Mouse (Mus musculus) ES-E14 (cell line): Measurements from ENCODE around the gene Pafah1b2. TPM values are rescaled to one million over a fixed set of nuclear protein-coding genes. Genes with fewer than 3 reads are reported as not detected.

Experiments used
- DNase-seq: peaks from one replicate; pipeline ENCODE4 v3.0.0-alpha.2; 2013; ENCODE audit warnings: low read depth, low spot score
- H3K27ac ChIP-seq: 2 replicates; pipeline ENCODE4 v1.5.1; 2012; ENCODE audit warnings: low read depth, mild to moderate bottlenecking, low read length, moderate library complexity, mixed read lengths; ENCODE audit not compliant: poor library complexity, insufficient read depth, severe bottlenecking
- H3K36me3 ChIP-seq: 2 replicates; pipeline ENCODE4 v1.6.1; 2012; ENCODE audit warnings: mild to moderate bottlenecking, low read length, moderate library complexity, mixed read lengths; ENCODE audit not compliant: control insufficient read depth, poor library complexity, insufficient read depth, severe bottlenecking
- H3K4me1 ChIP-seq, 2 experiments: fragments of 150-350 bp in 1 of 2; sonication (generic) in 1 of 2; 2 replicates each; pipeline ENCODE4 v1.6.1; 2012; ENCODE audit warnings: low read length in 2 of 2, mild to moderate bottlenecking in 1 of 2, mixed read lengths in 1 of 2; ENCODE audit not compliant: control insufficient read depth in 2 of 2, insufficient read depth in 2 of 2, poor library complexity in 1 of 2
- H3K4me3 ChIP-seq, 2 experiments: fragments of 150-350 bp in 1 of 2; sonication (generic) in 1 of 2; 2 replicates each; pipeline ENCODE4 v1.5.1; 2012; ENCODE audit warnings: low read length in 2 of 2, low read depth in 1 of 2, mild to moderate bottlenecking in 1 of 2, mixed read lengths in 1 of 2; ENCODE audit not compliant: insufficient read depth in 1 of 2, poor library complexity in 1 of 2, severe bottlenecking in 1 of 2
- H3K9ac ChIP-seq: 2 replicates; pipeline ENCODE4 v1.6.1; 2012; ENCODE audit warnings: low read depth, mild to moderate bottlenecking, low read length, mixed read lengths; ENCODE audit not compliant: poor library complexity, insufficient read depth, severe bottlenecking
- H3K9me3 ChIP-seq: fragments of 150-350 bp; sonication (generic); 2 replicates; pipeline ENCODE4 v1.6.1; 2012; ENCODE audit warnings: low read depth, mild to moderate bottlenecking, low read length; ENCODE audit not compliant: control insufficient read depth, insufficient read depth
- CHD2 ChIP-seq: IDR thresholded peaks from 2 replicates; pipeline ENCODE4 v1.6.1; 2014; ENCODE audit warnings: mild to moderate bottlenecking, low read depth, low read length, inconsistent platforms
- HCFC1 ChIP-seq: IDR thresholded peaks from 2 replicates; pipeline ENCODE4 v1.6.1; 2012; ENCODE audit warnings: low read length, inconsistent platforms, borderline replicate concordance; ENCODE audit not compliant: insufficient read depth
- MAFK ChIP-seq: IDR thresholded peaks from 2 replicates; pipeline ENCODE4 v1.6.1; 2014; ENCODE audit warnings: mild to moderate bottlenecking, low read depth, low read length, inconsistent platforms; ENCODE audit not compliant: insufficient read depth
- ZC3H11A ChIP-seq: IDR thresholded peaks from 2 replicates; pipeline ENCODE4 v1.6.1; 2012; ENCODE audit warnings: low read depth, mild to moderate bottlenecking, inconsistent platforms, low read length, borderline replicate concordance
- ZNF384 ChIP-seq: IDR thresholded peaks from 2 replicates; pipeline ENCODE4 v1.6.1; 2012; ENCODE audit warnings: low read depth, low read length, inconsistent platforms
- in situ Hi-C, 2 experiments: fragments of 600-800 bp; cut with MboI; formaldehyde crosslinking; loops; one replicate each; pipeline ENCODE4 v1.15.1; 2025; ENCODE audit warnings: low sequenced_read_pairs in 2 of 2, inconsistent platforms in 1 of 2; ENCODE audit not compliant: unreplicated experiment in 2 of 2
- total RNA-seq: library from RNA; depleted of rRNA; stranded (reverse); fragments of 300-350 nt; gene quantifications from 2 replicates; pipeline ENCODE4 v1.2.3, GENCODE M21; 2012

Gene Pafah1b2
- total RNA-seq, 1 experiment, result 64.9 TPM

DNA sequence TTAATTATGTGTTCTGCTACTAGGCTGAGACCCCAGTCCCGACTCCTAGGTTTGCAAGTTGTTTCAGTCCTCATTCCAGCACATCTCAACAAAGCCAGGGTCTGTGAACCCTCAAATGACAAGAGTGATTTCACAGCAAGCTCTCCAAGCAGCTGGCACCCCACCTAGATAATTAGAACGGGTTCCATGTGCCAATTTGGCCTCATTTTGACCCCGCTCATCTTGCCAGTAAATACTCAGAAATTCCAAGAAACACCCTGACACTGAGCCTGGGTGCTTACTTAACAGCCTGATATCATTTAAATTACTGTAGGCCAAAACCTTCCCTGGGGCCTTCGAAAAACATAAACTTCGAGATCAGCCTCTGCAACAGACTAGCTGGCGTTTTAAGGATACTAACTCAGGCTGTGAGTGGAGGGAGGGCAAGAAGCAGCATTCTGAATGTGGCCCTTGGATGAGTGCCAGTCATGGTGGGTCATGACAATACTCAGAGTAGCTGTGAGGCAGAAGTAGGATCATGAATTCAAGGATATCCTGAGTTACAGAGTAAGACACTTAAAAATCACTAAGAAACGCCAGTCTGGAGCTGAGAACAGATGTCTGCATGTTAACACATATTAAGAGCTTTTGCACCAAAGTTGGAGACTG, 54.3 kb downstream of the Pafah1b2 start:
- DNase-seq, result no peak
- H3K36me3 ChIP-seq, result no peaks in the 10 kb centered on the region
- TF ChIP-seq ZNF384 (no peak), HCFC1 (no peak), MAFK (no peak), ZC3H11A (no peak), CHD2 (no peak)
- no peak overlapping the region for H3K9ac ChIP-seq
- in situ Hi-C loops, result no loop called here
- H3K4me3 ChIP-seq, result no peak overlapping the region
- H3K9me3 ChIP-seq, result no peaks in the 10 kb centered on the region
- H3K27ac ChIP-seq, result no peak overlapping the region
- peaks cover 0 to 3% of the 10 kb centered on the region in 2 experiments; a peak in 1 of 4 replicates for H3K4me1 ChIP-seq

DNA sequence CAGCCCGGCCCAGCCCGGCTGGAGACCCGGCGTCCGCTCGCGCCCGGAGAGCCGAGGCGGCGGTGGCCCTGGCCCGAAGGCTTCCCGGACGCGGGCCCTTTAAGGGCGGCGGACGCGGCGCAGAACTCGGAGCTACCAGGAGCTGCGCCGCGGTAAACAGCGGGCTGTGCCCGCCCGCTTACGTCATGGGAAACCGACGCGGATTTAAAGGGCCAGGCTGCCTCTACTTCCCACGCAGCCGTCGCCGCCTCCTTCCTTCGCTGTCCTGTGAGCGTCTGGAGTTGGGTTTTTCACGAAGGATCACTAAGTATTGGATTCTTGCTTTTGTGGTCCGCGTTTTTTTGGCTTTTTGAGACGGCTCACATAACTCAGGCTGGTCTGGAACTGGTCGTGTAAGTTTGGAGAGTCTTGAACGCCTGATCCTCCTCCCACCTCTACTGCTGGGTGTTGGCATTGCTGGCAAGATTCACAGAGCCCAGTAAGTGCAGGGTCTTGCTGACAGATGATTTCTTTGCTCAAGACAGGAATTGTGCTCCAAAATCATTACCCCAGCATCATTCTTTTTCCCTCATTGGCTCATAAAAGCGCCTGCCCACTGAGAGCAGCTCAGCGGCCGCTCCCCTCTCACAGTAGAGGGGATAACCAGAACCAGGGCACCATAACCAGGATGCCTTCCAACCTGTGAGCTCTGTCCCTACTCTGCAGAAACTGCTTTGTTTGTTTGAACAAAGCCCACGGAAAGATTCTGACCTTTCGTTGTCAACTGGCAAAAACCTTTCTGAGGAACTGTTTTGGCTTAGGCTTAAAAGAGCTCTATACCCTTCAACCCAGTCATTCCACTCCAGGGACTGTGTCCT, 57.2 kb downstream of the Pafah1b2 start, which contains the start of gene Sidt2:
Gene Sidt2 (minus strand): TSS at position 152 of the 857 bp plus-strand sequence.
- TF ChIP-seq MAFK, result no peak
- TF ChIP-seq ZNF384, result no peak
- no peak for TF ChIP-seq CHD2
- no peak for TF ChIP-seq HCFC1
- TF ChIP-seq ZC3H11A, result no peak
- in situ Hi-C loops, result no loop called here
- Histone ChIP-seq H3K9me3 (no peaks in the 10 kb centered on the region), H3K27ac (peak within 1 kb of the TSS; percentile 2; the same call in 1 of the 2 replicates), H3K9ac (peak within 1 kb of the TSS; percentile 84), H3K36me3 (peaks cover 11% of the 10 kb centered on the region; the same call in 1 of the 2 replicates), H3K4me1 (peaks cover 0 to 5% of the 10 kb centered on the region in 2 experiments; a peak in 1 of 4 replicates), H3K4me3 (peak within 1 kb of the TSS; percentile 77 to 93)
- DNase-seq, result peak; percentile 65

DNA sequence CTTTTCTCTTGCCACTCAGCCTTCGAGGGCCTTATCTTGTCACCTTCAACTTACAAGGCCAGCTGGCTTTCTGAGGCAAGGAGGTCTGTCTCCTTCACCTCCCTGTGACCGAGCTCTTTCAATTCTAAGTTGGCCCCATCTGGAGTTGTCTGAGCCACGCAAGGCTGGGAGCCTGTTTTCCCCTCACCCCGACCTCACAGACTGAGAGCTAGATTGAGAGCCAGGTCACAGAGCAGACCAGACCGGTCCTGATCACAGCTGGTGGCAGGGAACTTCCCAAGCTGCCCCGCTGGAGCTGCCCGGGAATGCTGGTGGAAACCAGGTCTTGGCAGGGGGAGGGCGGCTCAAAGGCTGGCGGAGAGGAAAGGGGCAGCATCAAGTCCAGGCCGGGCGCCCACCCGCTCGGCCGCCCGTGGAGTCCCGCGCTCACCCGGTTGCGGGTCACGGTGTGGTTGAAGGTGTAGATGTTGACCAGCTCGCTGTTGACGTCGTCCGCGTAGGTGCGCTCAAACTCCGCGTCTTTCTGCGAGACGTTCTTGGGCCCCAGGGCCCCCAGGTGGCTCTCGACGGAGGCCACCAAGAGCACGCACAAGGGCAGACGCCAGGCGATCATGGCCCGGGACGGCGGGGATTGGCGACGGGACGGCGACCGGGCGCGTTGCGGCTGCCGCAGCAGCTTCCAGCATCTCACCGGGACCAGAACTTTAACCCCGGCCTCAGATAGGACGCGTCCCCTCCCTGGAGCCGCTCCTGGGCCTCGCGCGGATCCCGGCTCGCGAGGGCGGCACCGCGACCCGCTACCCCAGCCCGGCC, 58.0 kb downstream of the Pafah1b2 start:
- Histone ChIP-seq H3K36me3 (peaks cover 19% of the 10 kb centered on the region; the same call in 1 of the 2 replicates), H3K9ac (peak overlapping the region; percentile 84), H3K9me3 (no peaks in the 10 kb centered on the region), H3K27ac (peak overlapping the region; percentile 2; the same call in 1 of the 2 replicates), H3K4me3 (peak overlapping the region; percentile 77 to 93), H3K4me1 (peaks cover 0 to 5% of the 10 kb centered on the region in 2 experiments; a peak in 1 of 4 replicates)
- no peak for DNase-seq
- TF ChIP-seq CHD2 (no peak), MAFK (no peak), HCFC1 (no peak), ZNF384 (no peak)
- in situ Hi-C loops, result no loop called here

DNA sequence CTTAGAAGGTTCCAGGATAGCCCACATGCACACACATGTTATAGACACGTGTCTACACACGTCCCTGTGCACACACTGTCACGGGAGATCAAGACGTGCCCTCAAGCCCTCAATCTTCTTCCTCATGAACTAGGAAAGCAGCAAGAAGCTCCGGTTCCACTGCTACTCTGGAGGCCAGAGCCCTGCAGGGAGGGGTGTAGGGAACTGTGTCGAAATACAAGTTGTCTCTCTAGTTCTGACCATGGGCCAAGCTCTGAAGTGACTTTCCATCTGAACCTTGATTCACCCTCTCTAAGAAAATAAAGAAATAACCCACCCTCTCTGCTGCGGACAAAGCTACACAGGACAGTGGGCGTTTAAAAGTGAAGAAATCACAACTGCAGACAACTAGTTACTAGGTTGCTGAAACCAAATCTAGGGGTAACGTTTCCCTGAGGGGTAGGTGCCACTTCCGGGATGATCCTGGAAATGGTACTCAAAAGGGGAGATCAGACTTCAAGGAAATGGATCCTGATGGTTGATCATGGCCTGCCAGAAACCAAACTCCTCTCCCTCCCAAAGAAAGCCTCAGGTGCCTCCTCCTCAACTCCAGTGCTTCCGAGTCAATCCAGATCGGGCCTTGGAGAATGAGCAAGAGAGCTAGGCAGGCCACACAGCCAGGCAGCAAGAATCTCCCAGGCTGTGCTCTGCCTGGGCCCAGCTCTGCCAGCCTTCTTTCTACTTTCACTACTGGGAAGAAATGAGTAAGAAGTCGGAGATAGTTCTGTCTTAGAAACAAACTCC, 58.8 kb downstream of the Pafah1b2 start:
- Histone ChIP-seq H3K9ac (peak overlapping the region; percentile 84), H3K27ac (no peak overlapping the region), H3K9me3 (no peaks in the 10 kb centered on the region), H3K4me1 (peaks cover 0 to 5% of the 10 kb centered on the region in 2 experiments; a peak in 1 of 4 replicates), H3K36me3 (peaks cover 22% of the 10 kb centered on the region), H3K4me3 (peak overlapping the region; percentile 77 to 93)
- in situ Hi-C loops, result no loop called here
- TF ChIP-seq CHD2 (no peak), MAFK (no peak), HCFC1 (no peak), ZNF384 (no peak)
- no peak for DNase-seq
